Mouse (Mus musculus) layer of hippocampus, adult 11-12 months (tissue): ENCODE data around the gene Inpp5d.
"Not testable (repeated sequence)": the region's sequence is repeated elsewhere in the genome, so short reads cannot be mapped to it uniquely, and the experiment has no call there.

Experiments used
- DNase-seq: peaks from one replicate; pipeline ENCODE4 v3.0.0; 2022; ENCODE audit warnings: low spot score

The Inpp5d gene

DNA sequence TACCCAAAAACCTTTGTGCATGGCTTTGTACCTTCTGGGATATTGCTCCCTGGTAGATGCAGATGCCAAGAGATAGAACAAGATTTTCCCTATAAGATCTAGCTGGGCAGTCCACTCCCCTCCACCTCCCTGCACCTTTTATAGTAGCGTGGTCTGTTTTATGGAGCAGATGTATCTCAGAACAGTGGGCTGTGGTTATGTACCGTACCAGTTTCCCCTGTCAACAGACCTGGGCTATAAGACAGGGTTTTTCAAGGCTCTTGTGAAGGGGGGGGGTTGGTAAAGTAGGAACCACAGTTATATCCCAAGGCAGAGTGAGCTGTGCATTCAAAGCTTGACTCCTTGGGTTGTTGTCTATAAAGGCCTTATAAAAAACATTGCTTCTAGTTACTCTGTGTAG is 38.4 kb downstream of the Inpp5d start:
- no peak for DNase-seq

DNA sequence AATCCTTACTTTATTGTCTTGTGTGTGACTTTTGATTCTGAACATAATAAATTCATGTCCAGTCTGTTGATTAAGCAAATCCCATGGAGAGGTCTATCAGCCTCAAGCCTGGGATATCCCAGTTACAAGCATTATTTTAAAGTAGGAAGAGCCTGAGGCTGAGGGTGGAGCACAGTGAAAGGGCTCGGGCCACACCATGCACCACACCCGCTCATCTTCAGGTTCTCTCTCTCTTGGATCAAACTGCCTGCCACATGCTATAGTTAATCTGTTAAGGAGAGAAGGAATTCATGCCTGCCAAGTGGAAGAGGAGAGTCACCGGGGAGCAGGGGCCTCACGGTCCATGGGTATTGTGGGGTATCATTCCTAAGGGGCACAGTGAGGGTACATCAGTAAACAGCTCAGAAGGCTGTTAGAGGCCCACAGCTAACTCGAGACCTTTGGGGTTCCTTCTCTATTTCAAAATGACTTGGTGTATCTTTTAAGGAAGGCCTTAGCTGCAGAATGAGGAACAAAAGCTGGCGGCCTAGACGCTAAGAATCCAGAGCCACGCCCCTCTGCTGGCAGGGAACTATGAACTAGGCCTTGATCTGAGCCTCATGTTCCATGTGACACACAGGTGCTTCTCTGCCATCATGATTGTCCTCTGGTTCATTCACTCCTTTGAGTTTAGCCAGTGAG is 39.0 kb downstream of the Inpp5d start:
- DNase-seq: peak; percentile 55

DNA sequence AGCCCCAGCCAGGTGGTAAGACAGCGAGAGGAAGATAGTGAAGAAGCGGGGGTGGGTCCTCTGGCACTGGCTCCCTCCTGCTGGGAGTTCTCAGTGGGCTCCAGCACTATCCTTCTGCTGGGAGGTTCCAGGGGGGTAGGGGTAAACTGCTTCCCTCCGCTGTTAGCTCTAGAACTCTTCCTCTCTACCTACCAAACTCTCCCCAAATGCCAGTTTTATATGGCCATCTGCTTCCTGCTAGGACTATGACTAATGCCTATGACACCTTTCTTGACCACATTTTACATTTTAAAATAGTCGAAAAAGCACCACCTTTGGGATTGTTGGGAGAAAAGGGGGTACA is 39.5 kb downstream of the Inpp5d start:
- DNase-seq: no peak

DNA sequence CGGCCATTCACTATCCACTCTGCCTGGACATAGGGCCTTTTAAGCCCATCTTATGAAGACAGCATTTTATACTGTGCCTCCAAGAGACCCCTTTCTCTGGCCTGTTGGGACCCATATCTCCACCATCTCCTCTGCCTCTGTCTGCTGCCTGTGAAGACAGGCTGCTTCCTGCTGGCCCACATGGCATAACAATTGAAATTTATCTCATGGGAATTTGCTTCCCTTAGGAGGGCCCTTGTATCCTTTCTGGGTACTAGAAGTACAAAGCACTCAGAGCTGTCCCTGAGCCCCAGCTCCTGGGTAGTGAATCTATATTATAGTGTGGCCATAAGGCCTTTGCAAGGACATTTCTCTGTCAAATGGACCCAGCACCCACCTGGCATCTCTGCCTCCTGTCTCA is 40.6 kb downstream of the Inpp5d start:
- no peak for DNase-seq

DNA sequence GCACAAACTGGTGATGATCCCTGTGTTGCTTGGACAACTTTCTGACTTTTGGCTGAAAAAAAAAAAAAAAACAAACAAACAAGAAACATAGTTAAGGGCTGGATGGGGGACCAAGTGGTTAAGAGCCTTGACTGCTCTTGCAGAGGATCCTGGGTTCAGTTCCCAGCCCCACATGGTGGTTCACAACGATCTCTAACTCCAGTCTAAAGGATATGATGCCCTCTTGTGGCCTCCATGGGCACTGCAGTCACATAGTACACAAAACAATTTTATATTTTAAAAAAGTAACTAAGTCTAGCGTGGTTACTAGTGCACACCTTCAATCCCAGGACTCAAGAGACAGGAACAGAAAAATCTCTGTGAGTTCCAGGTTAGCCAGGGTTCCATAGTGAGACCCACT is 43.9 kb downstream of the Inpp5d start:
- no peak for DNase-seq

DNA sequence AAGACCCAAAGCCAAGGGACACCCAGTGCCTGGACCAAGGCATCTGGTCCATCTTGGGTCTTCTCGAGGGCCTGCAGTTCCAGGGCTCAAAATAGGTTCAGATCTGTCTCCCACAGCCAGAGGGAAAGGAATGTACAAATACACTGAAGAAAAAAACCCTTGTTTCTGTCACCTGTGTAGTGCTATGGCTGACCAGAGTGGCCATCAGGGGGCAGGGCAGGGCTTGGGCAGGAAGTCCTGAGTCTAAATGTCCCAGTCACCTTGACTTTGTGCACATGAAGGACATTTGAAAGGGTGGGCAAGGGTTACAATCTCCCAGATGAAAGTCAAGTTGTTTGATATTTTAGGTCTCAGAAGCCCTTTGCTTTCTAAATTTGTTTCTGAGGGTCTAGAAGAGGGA is 46.9 kb downstream of the Inpp5d start:
- no peak for DNase-seq

DNA sequence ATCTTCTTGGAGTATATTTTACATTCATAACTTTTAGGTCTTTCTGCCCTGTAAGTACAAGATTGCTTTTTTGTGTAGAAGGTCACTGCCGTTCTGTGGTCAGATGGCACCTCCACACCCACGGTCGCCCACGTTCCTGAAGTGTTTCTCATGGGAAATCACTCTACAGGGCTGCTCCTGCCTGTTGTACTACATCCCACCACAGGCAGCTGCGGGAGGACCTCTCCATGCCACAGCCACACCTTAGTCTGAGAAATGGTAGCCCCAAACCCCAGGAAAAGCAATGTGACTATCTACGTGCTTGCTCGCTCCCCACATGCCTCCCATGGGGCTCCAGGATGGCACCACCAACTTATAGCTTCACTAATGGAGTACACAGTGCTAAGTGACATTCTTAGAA is 48.2 kb downstream of the Inpp5d start:
- DNase-seq: no peak

DNA sequence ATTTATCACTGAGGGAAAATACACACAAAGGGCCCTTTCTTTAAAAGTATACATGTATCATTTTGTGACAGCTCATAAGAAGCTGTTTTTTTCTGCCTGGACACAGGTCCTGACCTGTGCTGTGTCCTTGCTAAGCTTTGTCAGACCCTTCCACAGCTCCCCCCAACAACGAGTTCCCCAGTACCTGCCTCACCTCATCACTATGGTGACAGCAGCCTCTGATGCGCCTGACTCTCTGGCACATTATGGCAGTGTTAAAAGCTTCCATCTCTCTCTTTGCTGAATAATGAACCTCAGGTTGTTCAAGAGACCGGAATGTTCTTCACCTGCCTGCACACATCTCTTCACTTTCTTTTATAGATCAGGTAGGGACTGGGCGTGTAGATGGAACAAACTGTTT is 51.4 kb downstream of the Inpp5d start:
- no peak for DNase-seq

DNA sequence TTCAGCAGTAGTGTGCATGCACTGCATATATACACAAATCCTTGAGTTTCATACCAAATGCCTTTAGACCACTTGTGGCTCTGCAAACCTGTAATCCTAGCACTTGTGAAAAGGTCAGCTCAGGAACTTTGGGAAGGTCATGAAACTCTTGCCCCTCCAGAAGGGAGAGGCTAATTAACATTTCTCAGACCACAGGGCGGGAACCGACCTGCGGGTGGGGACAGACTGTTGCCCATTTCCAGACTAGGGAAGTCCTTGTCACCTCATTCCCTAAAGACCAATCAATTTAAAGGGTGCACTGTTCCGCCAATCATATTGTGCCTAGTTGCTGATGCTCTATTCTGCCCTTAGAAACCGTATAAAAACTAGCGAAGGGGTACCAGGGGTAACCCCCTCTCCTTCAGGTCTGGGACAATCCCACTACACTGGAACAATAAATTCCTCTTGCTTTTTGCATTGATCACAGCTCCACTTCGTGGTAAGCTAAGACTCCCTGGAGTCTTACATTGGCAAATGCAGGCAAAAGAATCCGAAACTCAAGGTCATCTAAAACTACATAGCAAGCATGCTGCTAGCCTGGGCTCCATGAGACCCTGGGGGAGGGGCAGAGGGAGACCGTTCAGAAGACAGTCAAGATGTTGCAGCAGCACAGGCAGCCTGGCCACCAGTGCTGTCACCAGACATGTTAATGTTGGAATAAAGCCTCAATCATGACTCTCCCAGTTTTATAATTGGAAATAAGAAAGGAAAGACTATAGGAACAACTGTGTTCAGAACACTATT is 53.9 kb downstream of the Inpp5d start:
- DNase-seq: no peak

DNA sequence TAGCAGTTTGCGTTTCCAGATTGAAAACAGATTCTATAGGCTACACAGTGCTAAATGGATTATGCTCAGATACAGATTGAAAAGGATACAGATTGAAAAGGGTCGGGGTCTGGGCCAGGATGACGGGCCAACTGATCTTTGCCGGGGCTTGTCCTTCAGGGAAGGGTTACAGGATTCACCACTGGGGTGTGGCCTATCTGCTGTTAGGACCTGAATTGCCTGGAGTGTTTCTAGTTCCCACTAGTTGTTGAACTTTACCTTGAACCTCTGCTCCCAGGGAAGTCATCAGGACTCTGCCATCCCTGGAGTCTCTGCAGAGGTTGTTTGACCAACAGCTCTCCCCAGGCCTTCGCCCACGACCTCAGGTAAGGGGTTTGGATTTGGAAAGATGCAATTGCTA is 55.9 kb downstream of the Inpp5d start:
- DNase-seq: no peak

DNA sequence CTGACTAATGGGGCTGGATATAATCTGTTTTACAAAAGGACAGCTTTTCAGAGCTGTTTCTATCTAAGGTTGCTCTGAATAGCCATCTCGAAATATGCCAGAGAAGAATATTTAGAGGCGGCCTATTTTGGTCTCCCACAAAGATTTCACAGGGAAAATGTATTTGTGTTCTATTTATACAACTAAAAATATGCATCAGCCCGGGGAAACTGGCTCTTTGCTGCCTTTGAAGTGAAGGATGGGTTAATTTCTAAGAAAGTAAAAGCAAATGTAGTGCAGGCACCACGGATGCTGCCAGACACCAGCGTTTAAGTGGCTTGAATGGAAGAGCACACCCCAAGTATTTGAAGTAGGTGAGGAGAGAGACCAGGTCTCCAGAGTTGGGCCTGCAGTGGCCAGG is 59.0 kb downstream of the Inpp5d start:
- no peak for DNase-seq

DNA sequence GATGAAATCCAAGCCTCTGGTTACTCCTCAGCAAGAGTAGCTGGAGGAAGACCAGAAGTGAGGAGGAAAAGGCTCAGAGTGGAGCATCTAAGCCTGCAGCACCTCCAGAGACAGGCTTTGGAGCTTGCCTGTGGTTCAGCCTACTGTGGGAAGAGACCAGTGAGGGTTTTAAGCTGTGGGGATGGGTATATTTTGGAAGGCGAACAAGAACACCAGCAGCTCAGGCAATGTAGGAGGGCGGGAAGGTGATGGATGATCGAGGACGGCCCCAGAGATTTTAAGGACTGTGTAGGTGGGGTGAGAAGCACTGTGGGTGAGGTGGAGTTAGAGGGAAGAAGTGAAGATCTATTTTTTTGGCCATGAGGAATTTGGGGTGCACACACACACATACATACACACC is 60.8 kb downstream of the Inpp5d start:
- DNase-seq: no peak

DNA sequence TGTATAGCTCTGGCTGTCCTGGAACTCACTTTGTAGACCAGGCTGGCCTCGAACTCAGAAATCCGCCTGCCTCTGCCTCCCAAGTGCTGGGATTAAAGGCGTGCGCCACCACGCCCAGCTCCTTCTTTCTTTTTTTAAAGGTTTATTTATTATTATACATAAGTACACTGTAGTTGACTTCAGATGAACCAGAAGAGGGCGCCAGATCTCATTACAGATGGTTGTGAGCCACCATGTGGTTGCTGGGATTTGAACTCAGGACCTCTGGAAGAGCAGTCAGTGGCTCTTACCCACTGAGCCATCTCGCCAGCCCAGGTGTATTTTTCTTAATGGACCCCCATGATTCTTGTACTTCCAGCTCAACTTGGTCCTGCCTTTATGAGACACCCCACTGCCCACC is 62.4 kb downstream of the Inpp5d start:
- not testable (repeated sequence) for DNase-seq

DNA sequence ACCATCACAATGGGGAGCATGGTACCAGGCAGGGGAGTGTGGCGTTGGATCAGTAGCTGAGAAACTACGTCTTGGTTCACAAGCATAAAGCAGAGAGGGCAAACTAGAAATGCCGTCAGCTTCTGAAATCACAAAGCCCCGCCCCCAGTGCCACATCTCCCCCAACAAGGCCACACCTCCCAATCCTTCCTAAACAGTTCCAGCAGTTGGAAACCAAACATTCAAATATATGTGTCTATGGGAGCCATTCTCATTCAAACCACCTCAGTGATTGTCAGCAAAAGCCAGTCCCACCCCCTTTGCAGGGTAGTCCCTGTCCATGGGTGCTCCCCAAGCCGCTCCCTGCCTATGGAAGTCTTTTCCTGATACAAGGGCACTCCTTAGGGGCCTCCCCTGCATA is 64.0 kb downstream of the Inpp5d start:
- no peak for DNase-seq

DNA sequence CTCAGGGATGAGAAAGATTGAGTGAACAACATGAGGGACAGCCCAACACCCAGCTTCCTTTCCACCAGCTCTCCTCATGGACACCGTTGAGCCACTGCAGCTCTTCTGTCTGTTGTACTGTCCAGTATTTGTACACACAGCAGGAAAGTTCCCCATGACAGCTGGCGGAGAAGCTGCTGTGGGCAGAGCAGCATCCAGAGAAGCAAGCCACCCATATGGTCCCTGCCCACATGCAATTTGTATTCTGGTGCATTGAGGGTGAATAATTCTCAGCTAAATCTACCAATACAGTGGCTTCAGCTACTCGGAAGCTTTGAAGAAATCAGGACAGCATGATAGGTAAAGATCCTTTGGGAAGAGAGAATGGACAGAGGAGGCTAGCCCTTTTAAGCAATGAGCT is 64.7 kb downstream of the Inpp5d start:
- peak; percentile 67 for DNase-seq

DNA sequence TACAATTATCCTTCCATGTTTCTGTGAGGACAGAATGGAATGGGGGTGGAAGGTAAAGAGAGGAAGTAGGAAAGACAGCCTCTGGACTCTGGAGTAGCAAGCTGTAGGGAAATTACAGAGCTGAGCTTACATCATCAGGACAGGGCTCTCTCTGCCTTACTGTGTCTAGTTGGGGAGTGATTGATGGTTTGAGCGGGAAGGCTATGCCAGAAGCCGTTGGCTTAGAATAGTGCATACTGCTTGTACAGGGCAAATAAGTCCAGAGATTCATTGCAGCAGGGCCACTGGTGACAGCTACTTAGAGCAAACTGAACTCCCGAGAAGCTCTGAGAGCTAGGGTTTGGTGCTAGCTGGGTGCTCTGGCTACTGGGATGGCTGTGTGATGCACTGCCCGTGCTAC is 66.2 kb downstream of the Inpp5d start:
- no peak for DNase-seq

DNA sequence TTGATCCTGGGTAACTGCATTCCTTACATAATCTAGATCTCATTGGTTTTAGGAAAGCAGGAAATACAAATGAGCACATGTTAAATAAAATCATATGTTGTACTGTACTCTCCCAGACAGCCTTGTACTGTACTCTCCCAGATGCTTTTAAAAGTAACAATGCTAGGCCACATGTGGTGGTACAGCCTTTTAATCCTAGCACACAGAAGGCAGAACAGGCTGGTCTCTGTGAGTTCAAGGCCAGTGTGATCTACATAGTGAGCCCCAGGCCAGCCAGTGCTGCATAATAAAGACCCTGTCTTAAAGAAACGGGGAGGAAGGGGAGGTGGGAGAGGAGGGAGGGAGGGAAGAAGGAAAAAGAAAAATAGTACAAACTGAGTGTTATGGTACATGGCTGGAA is 66.9 kb downstream of the Inpp5d start:
- no peak for DNase-seq

DNA sequence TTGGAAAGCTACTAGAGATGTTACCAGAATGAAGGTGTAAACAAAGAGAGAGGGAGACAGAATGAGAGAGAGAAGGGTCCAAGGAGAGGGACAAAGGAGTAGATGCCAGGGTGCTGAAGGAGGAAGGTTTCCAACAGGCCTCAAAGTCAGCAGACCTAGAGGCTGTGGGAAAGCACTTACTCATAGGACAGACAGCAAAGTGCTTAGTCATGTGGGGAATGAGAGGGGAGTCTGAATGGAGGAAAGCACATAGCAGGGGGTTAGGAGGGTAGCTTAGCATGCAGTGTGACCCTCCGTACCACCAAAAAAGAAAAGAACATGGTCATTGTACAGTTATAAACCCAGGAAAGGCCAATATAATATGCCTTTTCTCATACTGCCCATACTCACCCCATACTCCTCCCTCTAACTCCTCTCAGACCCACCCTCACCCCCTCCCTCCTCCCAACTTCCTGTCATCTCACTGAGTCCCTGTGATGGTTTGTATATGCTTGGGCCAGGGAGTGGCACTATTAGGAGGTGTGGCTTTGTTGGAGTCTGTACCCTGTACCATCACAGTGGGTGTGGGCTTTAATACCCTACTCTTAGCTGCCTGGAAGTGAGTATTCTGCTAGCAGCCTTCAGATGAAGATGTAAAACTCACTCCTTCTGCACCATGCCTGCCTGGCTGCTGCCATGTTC is 69.7 kb downstream of the Inpp5d start:
- DNase-seq: no peak

DNA sequence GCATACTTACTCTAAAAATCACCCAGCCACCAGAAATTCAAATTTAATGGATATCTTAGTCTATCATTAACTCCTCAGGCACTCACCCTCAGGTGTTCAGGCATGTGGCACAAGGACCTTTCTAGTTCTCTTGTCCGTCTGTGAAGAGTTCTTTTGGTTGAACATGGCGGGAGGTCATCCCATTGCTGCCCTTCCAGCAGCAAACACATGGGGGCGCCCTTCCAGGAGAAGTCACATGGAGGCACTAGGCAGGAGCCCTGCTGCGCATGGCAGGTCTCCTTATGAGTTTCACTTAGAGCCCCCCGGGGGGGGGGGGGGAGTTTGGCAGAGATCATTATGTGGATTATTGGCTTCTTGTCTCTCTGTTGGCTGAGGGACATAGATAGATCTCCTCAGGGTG is 76.2 kb downstream of the Inpp5d start:
- no peak for DNase-seq

DNA sequence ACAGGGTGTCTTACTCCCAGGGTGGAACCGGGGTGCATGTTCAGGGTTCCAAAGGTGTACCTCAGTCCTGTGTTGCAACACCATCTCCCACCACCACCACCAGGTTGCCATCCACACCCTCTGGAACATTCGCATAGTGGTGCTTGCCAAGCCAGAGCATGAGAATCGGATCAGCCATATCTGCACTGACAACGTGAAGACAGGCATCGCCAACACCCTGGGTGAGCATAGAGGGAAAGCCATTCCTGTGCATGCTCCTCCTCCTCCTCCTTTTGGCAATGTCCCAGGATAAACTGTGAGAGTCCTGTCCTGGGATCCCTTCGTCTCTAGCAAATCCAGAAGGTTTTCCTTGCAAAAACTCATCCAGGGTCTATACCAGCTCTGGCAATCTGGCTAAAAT is 77.9 kb downstream of the Inpp5d start:
- DNase-seq: no peak

DNA sequence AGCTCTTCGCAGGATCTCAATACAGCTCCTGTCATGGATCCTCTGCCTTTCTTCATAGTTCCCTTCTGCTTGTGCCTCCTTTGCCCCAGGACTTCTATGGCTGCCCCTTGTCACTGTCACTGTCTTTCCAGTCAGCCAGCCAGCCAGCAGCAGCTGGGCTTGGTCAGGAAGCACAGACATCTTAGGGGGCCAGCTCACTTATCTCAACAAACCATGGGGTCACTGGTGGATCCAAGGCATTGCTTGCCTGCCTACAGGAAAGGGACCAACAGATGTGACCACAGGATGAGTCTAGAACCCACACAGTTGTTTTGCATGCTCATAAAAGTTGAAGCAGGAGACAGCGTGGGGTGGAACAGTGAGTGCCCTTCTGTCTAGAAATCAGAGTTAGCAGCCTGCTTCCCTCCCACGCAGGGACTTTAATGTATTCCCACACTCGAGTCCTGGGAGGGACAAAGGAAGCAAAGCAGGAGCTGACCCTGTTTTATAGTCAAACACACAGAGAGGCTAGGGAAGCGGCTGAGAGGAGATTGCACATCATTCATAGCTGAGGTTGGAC is 79.9 kb downstream of the Inpp5d start:
- peak; percentile 21 for DNase-seq

DNA sequence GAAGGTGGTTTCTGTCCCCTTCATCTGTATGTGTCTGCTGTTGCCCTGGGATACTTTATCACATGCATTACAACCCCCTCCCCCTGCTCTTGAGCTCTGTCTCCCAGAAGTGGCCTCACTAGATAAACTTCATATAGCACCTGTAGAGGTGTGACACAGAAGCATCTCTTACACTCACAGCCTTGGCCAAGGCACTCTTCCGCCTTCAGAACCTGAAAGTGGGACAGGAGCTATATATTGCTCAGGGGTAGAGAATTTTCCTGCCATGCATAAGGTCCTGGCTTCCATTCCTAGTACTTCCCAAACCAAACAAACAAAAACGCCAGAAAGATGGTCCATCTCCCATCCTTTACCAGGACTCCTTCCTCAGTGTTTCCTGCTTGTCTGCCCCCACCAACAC is 84.1 kb downstream of the Inpp5d start:
- DNase-seq: no peak

DNA sequence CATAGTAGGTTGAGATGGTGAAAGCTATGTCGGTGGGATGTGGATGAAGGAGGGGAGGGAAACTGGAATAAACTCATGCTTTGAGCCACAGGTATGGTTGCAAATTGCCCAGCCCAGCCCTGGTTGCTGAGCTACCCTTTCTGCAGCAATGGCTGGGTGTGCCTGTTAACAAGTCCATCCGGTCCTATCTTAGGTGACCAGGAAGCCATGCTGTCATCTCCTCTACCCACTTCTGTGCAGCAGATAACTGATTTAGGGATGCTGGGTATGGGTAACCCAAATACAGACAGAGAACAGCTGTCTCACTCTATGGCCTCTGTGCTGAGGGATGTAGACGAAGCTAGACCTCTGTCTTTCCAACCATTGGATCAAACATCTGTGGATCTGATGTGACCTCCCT is 86.2 kb downstream of the Inpp5d start:
- DNase-seq: no peak
